Mouse (Mus musculus): Measurements from ENCODE around the gene Tert.

DNA sequence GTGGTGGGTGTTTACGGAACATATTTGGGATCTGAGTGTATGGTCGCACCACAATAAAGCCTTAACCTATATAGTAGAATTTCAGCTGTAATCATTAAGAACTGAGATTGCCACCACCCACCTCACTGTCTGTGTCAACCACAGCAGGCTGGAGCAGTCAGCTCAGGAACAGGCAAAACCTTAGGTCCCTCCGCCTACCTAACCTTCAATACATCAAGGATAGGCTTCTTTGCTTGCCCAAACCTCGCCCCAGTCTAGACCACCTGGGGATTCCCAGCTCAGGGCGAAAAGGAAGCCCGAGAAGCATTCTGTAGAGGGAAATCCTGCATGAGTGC is 334 bp upstream of the Tert start:
- TF ChIP-seq CTCF (IDR thresholded peaks at IDR 0.05; ENCODE audit: borderline replicate concordance, insufficient read depth, low read depth, low read length) (no peak), POLR2A (IDR thresholded peaks at IDR 0.05; ENCODE audit: borderline replicate concordance, insufficient read depth, low read length) (no peak)
